Mouse (Mus musculus) heart, adult 2 months (tissue): ENCODE measurements around the gene Gm6993.

ENCODE experiments used
- CTCF ChIP-seq: fragments of 200-600 bp; IDR thresholded peaks from 2 replicates; pipeline ENCODE4 v1.8.1; 2022; ENCODE audit warnings: antibody characterized with exemption, mild to moderate bottlenecking, moderate library complexity
- EP300 ChIP-seq: fragments of 200-500 bp; IDR thresholded peaks from 2 replicates; pipeline ENCODE4 v1.6.1; 2011; ENCODE audit warnings: low read depth, low read length, control low read depth; ENCODE audit not compliant: insufficient read depth
- POLR2A ChIP-seq: fragments of 200-500 bp; IDR thresholded peaks from 2 replicates; pipeline ENCODE4 v1.6.1; 2011; ENCODE audit warnings: mild to moderate bottlenecking, low read depth, low read length, control low read depth; ENCODE audit not compliant: insufficient read depth

GRCm38 (mm10) chr12:31222741-31223140 is 17.8 kb upstream of the Gm6993 start:
- TF ChIP-seq CTCF (no peak), POLR2A (no peak), EP300 (no peak)
